Mouse (Mus musculus) stomach, postnatal 0 days (tissue): ENCODE results near the gene Dhrs7b.

Experiments
- CTCF ChIP-seq: IDR thresholded peaks from 2 replicates; pipeline ENCODE4 v1.5.1; 2016; ENCODE audit warnings: antibody characterized with exemption, low read depth, mild to moderate bottlenecking, moderate library complexity
- EP300 ChIP-seq: optimal IDR thresholded peaks from 2 replicates; pipeline ENCODE3; 2016; ENCODE audit warnings: antibody characterized with exemption

DNA sequence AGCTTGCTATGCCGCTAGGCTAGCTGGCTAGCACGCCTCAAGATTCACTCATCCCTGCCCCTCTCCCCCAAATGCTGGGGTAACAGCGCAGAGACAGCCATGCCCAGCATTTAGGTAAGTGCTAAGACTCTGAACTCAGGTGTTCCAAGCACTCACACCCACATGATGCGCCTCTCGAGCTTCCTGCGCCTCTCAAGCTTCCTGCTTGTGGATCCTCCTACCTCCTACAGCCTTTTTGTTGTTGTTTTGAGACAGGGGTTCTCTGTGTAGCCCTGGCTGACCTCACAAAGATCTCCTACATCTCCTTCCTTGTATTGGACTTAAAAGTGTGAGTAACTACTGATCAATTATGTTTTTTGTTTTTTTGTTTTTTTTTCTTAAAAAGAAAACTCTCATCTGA lies 42.7 kb downstream of the Dhrs7b start:
- TF ChIP-seq CTCF: no peak
- TF ChIP-seq EP300: no peak
